10 mouse cellular contexts compared by ENCODE assay signal in genomic region chr11:108148491-108148890, GRCm38 (mm10).
DNase-seq lines count a peak whose midpoint lies in the region; ATAC-seq and TF ChIP-seq lines count a peak whose summit lies in the region.
"Had no signal": no experiment of that assay in that cellular context is flagged by ENCODE, and none has a peak within 500 bp of the region (broad histone marks: within the 10 kb centered on the region; RNA-seq: fewer than 3 reads in every experiment).

No protein-coding gene starts in this region.

- H3K4me3 ChIP-seq in intestine, embryonic 14.5 days (ENCODE audit: low read depth, low read length): no peak overlapping the region
- H3K4me3 ChIP-seq in intestine, embryonic 16.5 days (ENCODE audit: low read length): no peak overlapping the region
- no peak overlapping the region for H3K4me3 ChIP-seq in liver, embryonic 13.5 days (replicated peaks)
- H3K4me3 ChIP-seq in cerebellum, adult 2 months (replicated peaks; ENCODE audit: insufficient read depth, low read depth, low read length): no peak overlapping the region
- H3K4me3 ChIP-seq in kidney, embryonic 15.5 days (replicated peaks): no peak overlapping the region

- no peaks in the 10 kb centered on the region for H3K36me3 ChIP-seq in intestine, embryonic 14.5 days (ENCODE audit: control insufficient read depth, insufficient read depth, low read length)
- H3K36me3 ChIP-seq in intestine, embryonic 16.5 days (ENCODE audit: control insufficient read depth, insufficient read depth, low read length): no peaks in the 10 kb centered on the region
- no peaks in the 10 kb centered on the region for H3K36me3 ChIP-seq in liver, embryonic 13.5 days
- no peaks in the 10 kb centered on the region for H3K36me3 ChIP-seq in kidney, embryonic 15.5 days

- TF ChIP-seq POLR2A in cerebellum, adult 2 months (IDR thresholded peaks at IDR 0.05; ENCODE audit: borderline replicate concordance, insufficient read depth, low read length): no peak

- no peaks in the 10 kb centered on the region for H3K27me3 ChIP-seq in intestine, embryonic 14.5 days (replicated peaks; ENCODE audit: control insufficient read depth, insufficient read depth, low read length)
- no peaks in the 10 kb centered on the region for H3K27me3 ChIP-seq in intestine, embryonic 16.5 days (replicated peaks; ENCODE audit: control insufficient read depth, insufficient read depth, low read length)
- peaks cover 23% of the 10 kb centered on the region for H3K27me3 ChIP-seq in liver, embryonic 13.5 days
- no peaks in the 10 kb centered on the region for H3K27me3 ChIP-seq in cerebellum, adult 2 months (ENCODE audit: control insufficient read depth, insufficient read depth, low read length)
- no peaks in the 10 kb centered on the region for H3K27me3 ChIP-seq in kidney, embryonic 15.5 days

- no peak overlapping the region for H3K9ac ChIP-seq in intestine, embryonic 14.5 days (ENCODE audit: low read length)
- no peak overlapping the region for H3K9ac ChIP-seq in intestine, embryonic 16.5 days (ENCODE audit: low read depth, low read length)
- H3K9ac ChIP-seq in liver, embryonic 13.5 days: no peak overlapping the region
- H3K9ac ChIP-seq in kidney, embryonic 15.5 days: no peak overlapping the region

- no peaks in the 10 kb centered on the region for H3K9me3 ChIP-seq in intestine, embryonic 14.5 days (ENCODE audit: control insufficient read depth, low read length)
- no peaks in the 10 kb centered on the region for H3K9me3 ChIP-seq in intestine, embryonic 16.5 days (ENCODE audit: control insufficient read depth, low read length)
- H3K9me3 ChIP-seq in liver, embryonic 13.5 days (replicated peaks): no peaks in the 10 kb centered on the region
- no peaks in the 10 kb centered on the region for H3K9me3 ChIP-seq in kidney, embryonic 15.5 days (replicated peaks)

- ATAC-seq in intestine, embryonic 14.5 days (replicated peaks; ENCODE audit: low FRiP score, low TSS enrichment, low read depth): no peak
- no peak for ATAC-seq in intestine, embryonic 16.5 days
- peak; percentile 80 for ATAC-seq in common myeloid progenitor, adult 5-6 weeks (replicated peaks; ENCODE audit: low read depth, poor library complexity, severe bottlenecking)
- ATAC-seq in liver, embryonic 13.5 days (ENCODE audit: low read depth): peak; percentile 73; the same call in 1 of the 2 replicates
- ATAC-seq in kidney, embryonic 15.5 days (replicated peaks; ENCODE audit: low FRiP score): no peak

- H3K27ac ChIP-seq in intestine, embryonic 14.5 days (ENCODE audit: low read depth): 0 out of 2 replicates have a peak overlapping the region, but pooled peaks have one; percentile 7
- no peak overlapping the region; the same call in 1 of the 2 replicates for H3K27ac ChIP-seq in intestine, embryonic 16.5 days (ENCODE audit: low read length)
- H3K27ac ChIP-seq in liver, embryonic 13.5 days: no peak overlapping the region
- no peak overlapping the region for H3K27ac ChIP-seq in cerebellum, adult 2 months (ENCODE audit: insufficient read depth, low read length)
- no peak overlapping the region for H3K27ac ChIP-seq in kidney, embryonic 15.5 days

- WGBS in intestine, embryonic 14.5 days: 32% methylated on average over 4 of the region's 4 CpGs
- 38% methylated on average over 4 of the region's 4 CpGs for WGBS in intestine, embryonic 16.5 days
- 9% methylated on average over 4 of the region's 4 CpGs for WGBS in liver, embryonic 13.5 days (ENCODE audit: insufficient replicate concordance)
- 70% methylated on average over 4 of the region's 4 CpGs for WGBS in cerebellum, adult 2 months
- WGBS in kidney, embryonic 15.5 days: 44% methylated on average over 4 of the region's 4 CpGs

- peak; percentile 47 for DNase-seq in embryo, embryonic 11 days
- DNase-seq in embryo, embryonic 10 days (ENCODE audit: low spot score): no peak
- DNase-seq in intestine, embryonic 14.5 days (ENCODE audit: low spot score): no peak
- DNase-seq in liver, embryonic 13.5 days: peak; percentile 18
- no peak for DNase-seq in cerebellum, adult 2 months
- DNase-seq: kidney, adult 8-10 months; right cerebral cortex, adult 18-20 months had no signal

- no peak for TF ChIP-seq CTCF in cerebellum, adult 2 months (IDR thresholded peaks at IDR 0.05; ENCODE audit: borderline replicate concordance, insufficient read depth, low read depth, low read length)

- no peak overlapping the region for H3K4me2 ChIP-seq in intestine, embryonic 14.5 days (ENCODE audit: low read length)
- no peak overlapping the region for H3K4me2 ChIP-seq in intestine, embryonic 16.5 days (ENCODE audit: low read depth, low read length)
- H3K4me2 ChIP-seq in liver, embryonic 13.5 days: peak overlapping the region; percentile 28
- no peak overlapping the region for H3K4me2 ChIP-seq in kidney, embryonic 15.5 days

- peaks cover 39% of the 10 kb centered on the region for H3K4me1 ChIP-seq in intestine, embryonic 14.5 days (replicated peaks; ENCODE audit: control insufficient read depth, insufficient read depth, low read length)
- H3K4me1 ChIP-seq in intestine, embryonic 16.5 days (ENCODE audit: control insufficient read depth, insufficient read depth, low read length): peaks cover 38% of the 10 kb centered on the region
- H3K4me1 ChIP-seq in liver, embryonic 13.5 days (replicated peaks): peaks cover 35% of the 10 kb centered on the region
- 0 out of 2 replicates have a peak, but pooled peaks cover 2% of the 10 kb centered on the region for H3K4me1 ChIP-seq in cerebellum, adult 2 months (ENCODE audit: control insufficient read depth, insufficient read depth, low read length)
- peaks cover 47% of the 10 kb centered on the region for H3K4me1 ChIP-seq in kidney, embryonic 15.5 days

Comparison
In these comparisons a context has a peak if more than half of its experiments do, and no peak if none do; other contexts are left out.
1. DNase-seq: peak in embryo, embryonic 11 days (single experiment) and liver, embryonic 13.5 days (single experiment); none in embryo, embryonic 10 days (single experiment), intestine, embryonic 14.5 days (single experiment) and cerebellum, adult 2 months (0 of 2).
2. ATAC-seq: peak in common myeloid progenitor, adult 5-6 weeks (single experiment) and liver, embryonic 13.5 days (single experiment); none in intestine, embryonic 14.5 days (single experiment), intestine, embryonic 16.5 days (single experiment) and kidney, embryonic 15.5 days (single experiment).